Mouse (Mus musculus) MEL (cell line): ENCODE data around the gene Letmd1. TPM values are rescaled to one million over a fixed set of nuclear protein-coding genes. Genes with fewer than 3 reads are reported as not detected.
A peak's percentile ranks its signal among the peaks of the same experiment; 100 is the strongest.

ENCODE experiments used
- DNase-seq: peaks from one replicate; pipeline ENCODE4 v3.0.0; 2011; ENCODE audit warnings: low read depth, low spot score
- H3K27ac ChIP-seq: 2 replicates; pipeline ENCODE4 v1.5.1; 2012; ENCODE audit warnings: low read depth, mild to moderate bottlenecking, control low read depth, low read length, moderate library complexity; ENCODE audit not compliant: control insufficient read depth
- H3K27me3 ChIP-seq, 2 experiments: fragments of 150-350 bp in 1 of 2; sonication (generic) in 1 of 2; 2 replicates each; pipeline ENCODE4 v1.6.1; 2012; ENCODE audit warnings: low read length in 2 of 2, mild to moderate bottlenecking in 2 of 2, improper control_type of control experiment in 1 of 2, moderate library complexity in 1 of 2; ENCODE audit not compliant: insufficient read depth in 2 of 2, control insufficient read depth in 1 of 2
- H3K36me3 ChIP-seq, 2 experiments: 2 replicates each; pipeline ENCODE4 v1.6.1; 2012 to 2014; ENCODE audit warnings: low read length in 2 of 2, improper control_type of control experiment in 1 of 2, inconsistent platforms in 1 of 2, mild to moderate bottlenecking in 1 of 2; ENCODE audit not compliant: insufficient read depth in 2 of 2, control insufficient read depth in 1 of 2
- H3K4me1 ChIP-seq, 2 experiments: fragments of 150-350 bp in 1 of 2; sonication (generic) in 1 of 2; 2 replicates each; pipeline ENCODE4 v1.6.1; 2012; ENCODE audit warnings: low read length in 2 of 2, improper control_type of control experiment in 1 of 2, mild to moderate bottlenecking in 1 of 2; ENCODE audit not compliant: insufficient read depth in 2 of 2, control insufficient read depth in 1 of 2
- H3K4me3 ChIP-seq, 2 experiments: fragments of 150-350 bp in 1 of 2; sonication (generic) in 1 of 2; 2 replicates each; pipeline ENCODE4 v1.5.1; 2012; ENCODE audit warnings: low read depth in 2 of 2, low read length in 2 of 2, mild to moderate bottlenecking in 2 of 2, moderate library complexity in 2 of 2, control low read depth in 1 of 2, improper control_type of control experiment in 1 of 2; ENCODE audit not compliant: control insufficient read depth in 1 of 2, insufficient read depth in 1 of 2
- H3K79me2 ChIP-seq: 2 replicates; pipeline ENCODE4 v1.6.1; 2012; ENCODE audit warnings: mild to moderate bottlenecking, low read length, moderate library complexity; ENCODE audit not compliant: control insufficient read depth, poor library complexity, insufficient read depth
- H3K9ac ChIP-seq: 2 replicates; pipeline ENCODE4 v1.6.1; 2012; ENCODE audit warnings: low read depth, mild to moderate bottlenecking, control low read depth, low read length, moderate library complexity; ENCODE audit not compliant: control insufficient read depth, poor library complexity, severe bottlenecking
- H3K9me3 ChIP-seq: fragments of 150-350 bp; sonication (generic); replicated peaks from 2 replicates; pipeline ENCODE4 v1.6.1; 2012; ENCODE audit warnings: mild to moderate bottlenecking, low read length, improper control_type of control experiment, moderate library complexity; ENCODE audit not compliant: insufficient read depth
- CHD2 ChIP-seq: IDR thresholded peaks from 2 replicates; pipeline ENCODE4 v1.6.1; 2011; ENCODE audit warnings: low read length, improper control_type of control experiment
- CTCF ChIP-seq, 3 experiments: IDR thresholded peaks in 2 of 3; conservative IDR thresholded peaks in 1 of 3; 2 replicates each; pipeline ENCODE4 v1.5.1; 2011 to 2012; ENCODE audit warnings: low read length in 3 of 3, low read depth in 2 of 3, mild to moderate bottlenecking in 2 of 3, improper control_type of control experiment in 1 of 3, inconsistent platforms in 1 of 3, mixed read lengths in 1 of 3, moderate library complexity in 1 of 3; ENCODE audit not compliant: control insufficient read depth in 1 of 3, insufficient read depth in 1 of 3, poor library complexity in 1 of 3, severe bottlenecking in 1 of 3
- ELF1 ChIP-seq: IDR thresholded peaks from 2 replicates; pipeline ENCODE4 v1.6.1; 2014; ENCODE audit warnings: low read depth, mild to moderate bottlenecking, inconsistent platforms, low read length, improper control_type of control experiment, moderate library complexity
- EP300 ChIP-seq, 2 experiments: IDR thresholded peaks; 2 replicates each; pipeline ENCODE4 v1.6.1; 2011; ENCODE audit warnings: improper control_type of control experiment in 2 of 2, low read length in 2 of 2, low read depth in 1 of 2, mild to moderate bottlenecking in 1 of 2
- ETS1 ChIP-seq: IDR thresholded peaks from 2 replicates; pipeline ENCODE4 v1.6.1; 2012; ENCODE audit warnings: low read depth, mild to moderate bottlenecking, inconsistent platforms, low read length, improper control_type of control experiment, moderate library complexity
- GATA1 ChIP-seq: IDR thresholded peaks from 2 replicates; pipeline ENCODE4 v1.6.1; 2011; ENCODE audit warnings: low read depth, low read length, improper control_type of control experiment
- HCFC1 ChIP-seq: IDR thresholded peaks from 2 replicates; pipeline ENCODE4 v1.6.1; 2012; ENCODE audit warnings: low read depth, mild to moderate bottlenecking, inconsistent platforms, low read length, improper control_type of control experiment, moderate library complexity
- KAT2A ChIP-seq: conservative IDR thresholded peaks from 2 replicates; pipeline ENCODE4 v1.6.1; 2012; ENCODE audit warnings: low read depth, low read length, improper control_type of control experiment, inconsistent platforms
- MAZ ChIP-seq: IDR thresholded peaks from 2 replicates; pipeline ENCODE4 v1.6.1; 2012; ENCODE audit warnings: low read depth, mild to moderate bottlenecking, inconsistent platforms, low read length, improper control_type of control experiment
- MXI1 ChIP-seq: IDR thresholded peaks from 2 replicates; pipeline ENCODE4 v1.6.1; 2011; ENCODE audit warnings: mild to moderate bottlenecking, low read depth, low read length, improper control_type of control experiment
- MYB ChIP-seq: IDR thresholded peaks from 2 replicates; pipeline ENCODE4 v1.6.1; 2011; ENCODE audit warnings: mild to moderate bottlenecking, low read depth, low read length, improper control_type of control experiment
- NELFE ChIP-seq: IDR thresholded peaks from 2 replicates; pipeline ENCODE4 v1.6.1; 2011; ENCODE audit warnings: low read depth, low read length, improper control_type of control experiment
- POLR2AphosphoS2 ChIP-seq: IDR thresholded peaks from 2 replicates; pipeline ENCODE4 v1.6.1; 2011; ENCODE audit warnings: low read length, improper control_type of control experiment
- RAD21 ChIP-seq: IDR thresholded peaks from 2 replicates; pipeline ENCODE4 v1.6.1; 2011; ENCODE audit warnings: mild to moderate bottlenecking, low read depth, low read length, improper control_type of control experiment
- RCOR1 ChIP-seq: IDR thresholded peaks from 2 replicates; pipeline ENCODE4 v1.6.1; 2012; ENCODE audit warnings: low read depth, mild to moderate bottlenecking, inconsistent platforms, low read length, improper control_type of control experiment
- TBP ChIP-seq: IDR thresholded peaks from 2 replicates; pipeline ENCODE4 v1.8.0; 2011; ENCODE audit warnings: low read depth, low read length, improper control_type of control experiment
- TCF12 ChIP-seq: IDR thresholded peaks from 2 replicates; pipeline ENCODE4 v1.6.1; 2014; ENCODE audit warnings: low read depth, mild to moderate bottlenecking, inconsistent platforms, low read length, improper control_type of control experiment, moderate library complexity
- UBTF ChIP-seq: IDR thresholded peaks from 2 replicates; pipeline ENCODE4 v1.6.1; 2012; ENCODE audit warnings: low read depth, mild to moderate bottlenecking, inconsistent platforms, low read length, improper control_type of control experiment, moderate library complexity, borderline replicate concordance; ENCODE audit not compliant: insufficient read depth
- USF1 ChIP-seq: IDR thresholded peaks from 2 replicates; pipeline ENCODE4 v1.6.1; 2014; ENCODE audit warnings: low read depth, mild to moderate bottlenecking, inconsistent platforms, low read length, improper control_type of control experiment, moderate library complexity
- USF2 ChIP-seq, 2 experiments: IDR thresholded peaks; 2 replicates each; pipeline ENCODE4 v1.6.1; 2011 to 2012; ENCODE audit warnings: improper control_type of control experiment in 2 of 2, low read length in 2 of 2, borderline replicate concordance in 1 of 2, inconsistent platforms in 1 of 2, low read depth in 1 of 2, mild to moderate bottlenecking in 1 of 2; ENCODE audit not compliant: insufficient read depth in 1 of 2
- ZKSCAN1 ChIP-seq: IDR thresholded peaks from 2 replicates; pipeline ENCODE4 v1.6.1; 2012; ENCODE audit warnings: low read depth, mild to moderate bottlenecking, inconsistent platforms, low read length, improper control_type of control experiment, moderate library complexity
- ZNF384 ChIP-seq: IDR thresholded peaks from 2 replicates; pipeline ENCODE4 v1.6.1; 2012; ENCODE audit warnings: low read depth, mild to moderate bottlenecking, inconsistent platforms, low read length, improper control_type of control experiment
- polyA plus RNA-seq, 2 experiments: library from polyadenylated mRNA; stranded (reverse) in 1 of 2; unstranded in 1 of 2; fragments of >175 nt in 1 of 2; fragments of >200 nt in 1 of 2; gene quantifications; 2 replicates each; pipeline versions ENCODE4 v1.2.1 to v1.2.4; 2012; ENCODE audit warnings: low replicate concordance in 2 of 2, low read depth in 1 of 2; ENCODE audit not compliant: insufficient read length in 2 of 2, insufficient read depth in 1 of 2, missing spikeins in 1 of 2
- total RNA-seq: library from RNA; depleted of rRNA; stranded (reverse); fragments of 300-350 nt; gene quantifications from 2 replicates; pipeline ENCODE4 v1.2.3, GENCODE M21; 2012

Gene Letmd1
- total and polyA plus RNA-seq, 3 experiments: 38.8 to 277 (median 64.3) TPM

GRCm38 (mm10) chr15:100443126-100443922, 25.5 kb upstream of the Letmd1 start (continued):
- TF ChIP-seq KAT2A (no peak), MXI1 (peak; percentile 66), GATA1 (peak; percentile 96), POLR2AphosphoS2 (no peak; the same call in 1 of the 2 replicates)

DNA sequence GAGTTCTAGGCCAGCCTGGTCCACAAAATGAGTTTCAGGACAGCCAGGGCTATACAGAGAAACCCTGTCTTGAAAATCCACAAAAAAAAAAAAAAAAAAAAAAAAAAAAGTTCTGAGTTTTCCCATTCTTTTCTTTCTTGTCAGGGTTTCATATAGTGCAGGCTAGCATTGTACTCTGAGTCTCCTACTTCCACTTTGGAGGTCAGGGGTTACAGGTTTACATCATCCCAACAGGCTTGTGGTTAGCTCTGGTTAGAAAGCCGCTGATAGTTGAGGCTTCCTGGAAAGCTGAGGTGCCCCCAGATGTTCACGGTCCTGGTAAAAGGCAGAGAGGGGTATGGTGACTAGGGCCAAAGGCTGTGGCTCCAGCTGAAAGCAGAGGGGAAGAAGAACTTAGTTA, 21.9 kb upstream of the Letmd1 start:
- H3K4me3 ChIP-seq: no peak overlapping the region
- TF ChIP-seq HCFC1: no peak
- no peak for TF ChIP-seq GATA1
- TF ChIP-seq CTCF (IDR thresholded peaks at IDR 0.05 in 2 of 3, conservative IDR thresholded peaks at IDR 0.05 in 1 of 3; ENCODE audit: control insufficient read depth in 1 of 3, insufficient read depth in 1 of 3, low read depth in 2 of 3, low read length in 3 of 3, poor library complexity in 1 of 3, severe bottlenecking in 1 of 3): no peak
- no peak for TF ChIP-seq CHD2
- TF ChIP-seq USF2 (IDR thresholded peaks at IDR 0.05; ENCODE audit: borderline replicate concordance in 1 of 2, insufficient read depth in 1 of 2, low read depth in 1 of 2, low read length in 2 of 2): no peak
- no peak for TF ChIP-seq MYB
- TF ChIP-seq TCF12: no peak
- no peak for TF ChIP-seq UBTF
- TF ChIP-seq RAD21: no peak
- no peak for TF ChIP-seq NELFE
- no peak for TF ChIP-seq TBP
- TF ChIP-seq ELF1: no peak
- TF ChIP-seq MAZ: no peak
- TF ChIP-seq USF1: no peak
- no peak for TF ChIP-seq ZKSCAN1
- TF ChIP-seq ETS1: peak; percentile 69; the same call in 1 of the 2 replicates
- TF ChIP-seq RCOR1: peak; percentile 56
- TF ChIP-seq EP300 (IDR thresholded peaks at IDR 0.05; ENCODE audit: low read depth in 1 of 2, low read length in 2 of 2): peak in 1 of 2 experiments; percentile 23; a peak in 1 of 4 replicates
- peak; percentile 57 for TF ChIP-seq ZNF384
- TF ChIP-seq KAT2A: no peak
- no peaks in the 10 kb centered on the region for H3K79me2 ChIP-seq
- no peaks in the 10 kb centered on the region for H3K9me3 ChIP-seq
- peaks cover 3 to 8% of the 10 kb centered on the region in 2 experiments; a peak in 2 of 4 replicates for H3K4me1 ChIP-seq
- DNase-seq: peak; percentile 59
- H3K36me3 ChIP-seq: peaks cover 0 to 7% of the 10 kb centered on the region in 2 experiments; a peak in 2 of 4 replicates
- no peak overlapping the region for H3K9ac ChIP-seq
- H3K27ac ChIP-seq: no peak overlapping the region
- H3K27me3 ChIP-seq: no peaks in the 10 kb centered on the region; a peak in 1 of 4 replicates
